Mouse (Mus musculus) embryo, embryonic 11 days (tissue): ENCODE measurements at regions not wholly inside any gene's neighbourhood (a gene's known extent, or its start where the extent isn't known, plus 50 kb on each side); places are given as distances from the start of the nearest gene placed in this dataset.
A peak's percentile ranks its signal among the peaks of the same experiment; 100 is the strongest.

Source experiments
- DNase-seq: peaks from one replicate; pipeline ENCODE4 v3.0.0-alpha.2; 2015

DNA sequence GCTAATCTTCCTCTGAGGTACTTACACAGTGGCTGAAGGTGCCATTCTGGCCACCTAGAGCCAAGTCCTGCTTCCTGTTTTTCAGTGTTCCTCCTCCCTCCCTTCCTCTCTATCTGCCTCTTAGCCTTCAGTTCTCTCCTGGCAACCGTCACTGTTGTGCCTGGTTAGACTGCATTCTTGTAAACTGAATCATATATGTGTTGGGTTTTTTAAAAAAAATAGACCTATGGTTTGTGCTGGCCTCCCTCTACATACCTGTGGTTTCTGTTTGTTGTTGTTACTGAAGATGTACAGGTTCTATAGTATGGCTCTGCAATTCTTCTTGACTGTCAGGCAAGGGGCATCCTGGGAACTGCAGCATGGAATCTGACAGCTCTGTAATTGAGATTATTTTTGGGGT is 112.5 kb upstream of the Lhx5 start:
- DNase-seq, result no peak

DNA sequence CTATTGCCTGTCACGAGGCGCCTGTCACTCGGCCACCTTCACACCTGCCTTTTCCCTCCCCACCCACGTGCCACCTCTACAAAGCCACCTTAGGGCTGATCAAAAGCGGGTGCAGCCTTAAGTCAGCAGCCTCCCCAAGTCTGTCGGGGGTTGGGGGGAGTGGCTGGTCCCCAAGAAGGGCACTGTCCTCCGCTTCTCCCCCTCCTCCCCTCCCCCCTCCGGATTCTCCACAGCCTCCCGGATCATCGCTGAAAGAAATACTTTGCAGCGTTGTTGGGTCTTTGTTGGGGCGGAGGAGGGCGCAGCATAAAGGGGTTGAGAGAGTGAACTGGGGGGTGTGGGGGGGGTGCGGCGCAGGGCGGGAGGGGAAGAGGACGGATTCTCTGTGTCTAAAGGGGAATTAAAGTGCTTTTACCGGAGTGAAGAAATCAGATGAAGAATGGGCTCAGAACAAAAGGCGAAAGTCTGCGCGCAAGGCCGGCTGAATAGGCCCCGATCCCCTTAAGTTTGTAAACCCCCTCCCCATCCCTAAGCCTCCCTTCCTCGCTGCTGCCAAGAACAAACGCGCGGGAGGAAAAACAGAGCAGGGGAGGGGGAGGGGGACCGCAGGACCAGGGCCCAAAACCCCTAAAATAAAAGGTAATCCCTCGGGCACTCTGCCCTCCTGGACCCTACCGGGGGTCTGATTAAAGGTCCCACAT is 109.3 kb upstream of the Lhx5 start:
- peak; percentile 76 for DNase-seq

DNA sequence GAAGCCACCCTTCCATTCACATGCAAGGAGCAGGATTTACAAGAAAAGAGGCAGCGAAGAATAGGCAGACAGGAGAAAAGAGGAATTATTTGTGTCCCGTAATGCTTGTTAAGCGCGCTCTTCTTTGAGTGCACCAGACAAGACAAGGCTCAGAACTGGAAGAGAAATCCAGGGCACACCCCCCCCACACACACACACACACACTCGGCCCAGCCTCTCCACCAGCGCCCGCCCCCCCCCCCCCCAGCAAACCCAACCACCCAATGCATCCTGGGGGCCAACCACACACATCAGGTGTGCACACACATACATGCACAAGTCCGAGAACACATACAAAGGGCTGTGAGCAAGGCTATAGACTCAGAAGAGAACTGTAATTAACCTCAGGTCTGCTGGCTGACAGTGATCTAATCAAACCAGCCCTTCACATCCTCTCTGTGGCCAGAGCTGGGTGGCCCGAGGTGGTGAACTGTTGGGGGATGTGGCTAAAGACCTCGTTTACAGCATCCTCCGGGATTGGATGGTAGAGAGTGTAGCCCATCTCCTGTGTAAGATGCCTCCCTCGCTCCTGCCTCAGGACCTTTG is 108.7 kb upstream of the Lhx5 start:
- peak; percentile 36 for DNase-seq

DNA sequence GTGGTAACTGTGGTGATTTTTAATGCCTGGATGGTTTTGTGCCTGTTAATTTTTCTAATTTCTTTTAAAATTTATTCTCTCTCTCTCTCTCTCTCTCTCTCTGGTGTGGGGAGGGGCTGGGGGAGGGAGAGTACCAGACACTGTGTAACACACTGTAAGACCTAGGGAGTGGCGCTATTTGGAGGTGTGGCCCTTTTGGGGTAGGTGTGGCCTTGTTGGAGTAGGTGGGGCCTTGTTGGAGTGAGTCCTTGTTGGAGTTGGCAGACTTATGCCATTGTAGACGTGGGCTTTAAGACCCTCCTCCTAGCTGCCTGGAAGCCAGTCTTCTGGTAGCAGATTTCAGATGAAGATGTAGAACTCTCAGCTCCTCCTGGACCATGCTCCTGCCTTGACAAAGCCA is 107.4 kb upstream of the Lhx5 start:
- DNase-seq, result no peak

DNA sequence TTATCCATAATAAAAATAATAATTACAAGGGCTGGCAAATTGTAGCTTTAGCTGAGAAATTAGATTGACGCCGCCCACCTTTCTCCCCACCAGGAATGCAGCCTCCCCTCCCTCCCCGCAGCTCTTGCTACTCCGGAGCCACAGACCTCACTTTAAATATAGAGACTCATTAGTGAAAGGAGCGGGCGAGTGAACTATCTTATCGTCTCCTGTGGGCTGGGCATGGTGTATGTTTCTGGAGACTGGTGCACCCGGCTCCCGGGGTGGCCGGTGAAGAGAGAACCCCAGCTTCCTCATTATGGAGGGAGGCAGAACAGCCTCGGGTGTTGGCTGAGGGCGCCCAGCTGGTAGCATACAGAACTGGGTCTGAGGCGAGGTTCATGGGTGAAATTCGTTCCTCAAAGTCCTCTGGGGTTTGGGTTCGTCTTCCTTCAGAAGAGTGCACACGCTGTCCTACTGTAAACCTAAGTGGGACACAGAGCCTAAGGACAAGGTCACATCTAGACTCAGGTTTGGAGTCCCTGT is 106.1 kb upstream of the Lhx5 start:
- no peak for DNase-seq

DNA sequence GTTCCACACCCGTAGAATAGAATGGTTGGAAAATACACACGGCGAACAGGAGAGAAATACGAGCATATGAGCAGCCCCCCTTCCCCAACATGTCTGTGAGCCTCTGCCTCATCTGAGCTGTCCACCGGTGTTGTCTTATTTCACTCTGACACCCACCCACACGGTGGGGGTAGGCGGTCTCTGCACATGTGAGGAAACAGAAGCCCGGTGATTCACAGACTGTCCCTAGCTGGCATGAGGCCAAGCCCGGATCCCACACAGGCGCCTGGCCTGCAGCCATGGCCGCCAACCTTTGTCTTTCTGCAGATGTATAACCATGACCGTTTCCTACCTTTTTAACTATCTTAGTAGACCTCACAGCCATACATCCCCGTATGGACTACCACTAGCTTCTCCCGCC is 99.5 kb upstream of the Lhx5 start:
- DNase-seq, result no peak

DNA sequence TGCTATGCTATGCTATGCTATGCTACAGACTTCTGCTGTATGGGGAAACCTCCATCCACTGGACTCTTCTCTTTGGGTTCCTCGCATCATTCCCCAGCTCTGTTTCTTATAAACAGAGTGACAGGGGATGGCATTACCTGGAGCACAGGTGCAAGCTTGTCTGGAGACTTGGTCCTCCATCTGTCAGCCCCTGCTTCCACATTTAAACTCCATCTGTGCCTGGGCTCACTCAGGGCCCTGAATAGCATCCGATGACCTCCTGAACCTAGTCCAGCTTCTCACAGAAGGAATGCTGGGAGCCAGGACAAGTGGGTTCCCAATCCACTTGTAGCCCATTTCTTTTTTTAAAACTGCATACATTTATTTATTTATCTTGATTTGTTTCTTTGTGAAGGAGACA is 92.3 kb upstream of the Lhx5 start:
- DNase-seq, result no peak

DNA sequence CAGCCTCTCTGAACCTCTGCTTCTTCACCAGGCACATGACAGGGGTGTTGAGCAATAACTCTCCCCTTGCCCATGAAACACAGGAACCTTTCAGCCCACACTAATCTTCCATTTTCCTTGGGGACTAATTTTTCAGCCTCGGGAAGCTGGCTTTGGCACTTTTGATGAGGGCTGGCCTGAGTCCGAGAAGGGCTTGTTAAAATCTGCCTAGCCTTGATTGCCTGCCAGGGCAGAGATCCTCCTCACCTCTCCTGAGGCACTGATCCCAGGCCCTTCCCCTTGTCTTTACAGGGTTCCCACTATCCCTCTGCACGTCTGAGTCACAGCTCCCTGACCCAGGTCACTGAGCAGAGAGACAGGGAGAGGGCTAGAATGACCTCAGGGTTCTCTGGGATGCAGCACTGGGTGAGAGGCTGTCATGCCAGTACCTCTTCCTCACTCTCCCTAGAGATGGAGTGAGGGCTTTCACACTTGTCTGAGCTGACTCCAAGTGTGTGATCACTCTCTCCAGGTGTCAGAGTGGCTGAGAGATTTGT is 90.7 kb upstream of the Lhx5 start:
- DNase-seq, result no peak

DNA sequence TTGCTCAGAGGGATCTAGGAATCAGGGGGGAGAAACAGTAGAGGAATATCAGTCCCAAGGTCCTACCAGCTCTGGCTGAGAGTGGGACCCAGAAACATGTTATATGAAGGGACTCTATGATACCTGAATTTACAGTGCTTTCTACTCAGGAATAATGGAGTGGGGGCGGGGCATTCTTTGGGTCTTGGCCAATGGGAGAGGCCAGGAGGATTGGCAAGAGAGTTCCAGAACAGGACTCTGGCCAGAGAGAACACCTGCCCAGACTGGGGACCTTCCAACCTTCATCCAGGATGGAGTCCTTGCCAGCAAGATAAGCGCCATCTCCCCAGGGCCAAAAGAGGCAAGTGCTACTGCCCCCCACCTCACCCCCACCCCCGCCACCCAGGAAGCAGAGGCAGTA is 81.0 kb upstream of the Lhx5 start:
- no peak for DNase-seq

DNA sequence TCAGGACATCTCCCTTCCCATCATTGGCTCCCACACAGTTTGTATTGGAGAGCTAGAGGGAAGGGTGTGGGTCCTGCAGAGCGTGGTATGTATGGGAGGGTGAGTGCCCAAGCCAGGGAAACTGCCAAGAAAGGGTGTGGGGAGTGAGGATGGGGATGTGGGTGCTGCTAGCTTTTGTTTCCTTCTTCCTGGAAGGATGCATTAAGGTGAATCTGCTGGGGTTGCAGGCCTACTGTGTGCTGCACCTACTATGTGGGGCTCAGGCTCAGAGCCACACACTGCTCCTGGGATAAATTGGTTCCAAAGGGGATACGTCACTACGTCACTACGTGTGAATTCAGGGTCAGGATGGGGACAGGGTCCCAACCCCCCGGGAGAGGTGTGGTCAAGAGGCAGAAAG is 79.7 kb upstream of the Lhx5 start:
- no peak for DNase-seq

DNA sequence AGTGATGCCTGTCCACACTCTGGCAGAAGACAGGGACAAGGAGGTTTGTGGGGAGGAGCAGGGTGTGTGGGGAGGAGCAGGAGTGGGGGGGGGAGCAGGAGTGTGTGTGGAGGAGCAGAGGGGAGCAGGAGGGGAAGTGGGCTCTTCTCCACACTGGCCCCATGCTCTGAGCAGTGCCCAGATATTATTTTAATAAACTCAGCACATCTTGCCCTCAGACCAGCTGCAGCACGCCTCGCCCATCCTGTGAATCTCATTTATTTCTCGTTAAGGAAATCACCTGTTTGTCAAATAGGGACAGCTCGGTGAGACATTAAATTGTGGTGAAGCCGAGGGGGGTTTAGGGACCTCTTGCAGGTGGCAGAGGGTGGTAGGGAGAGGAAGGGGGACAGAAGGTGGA is 77.8 kb upstream of the Lhx5 start:
- no peak for DNase-seq

DNA sequence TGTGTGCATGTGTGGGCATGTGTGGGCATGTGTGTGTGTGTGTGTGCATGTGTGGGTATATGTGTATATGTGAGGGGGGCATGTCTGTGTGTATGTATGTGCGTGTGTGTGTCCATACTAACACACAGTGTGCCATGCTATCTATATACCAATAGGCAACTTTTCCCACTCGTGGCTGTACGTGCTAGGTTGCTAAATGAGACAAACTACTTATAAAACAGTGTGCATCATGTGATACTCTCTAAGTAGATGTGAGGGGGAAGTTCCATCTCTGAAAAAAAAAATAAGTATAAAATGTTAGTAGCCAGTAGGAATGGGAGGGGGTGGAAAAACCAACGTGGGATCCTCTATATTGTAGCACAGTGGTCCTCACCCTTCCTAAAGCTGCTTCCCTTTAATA is 74.5 kb upstream of the Lhx5 start:
- DNase-seq, result no peak

DNA sequence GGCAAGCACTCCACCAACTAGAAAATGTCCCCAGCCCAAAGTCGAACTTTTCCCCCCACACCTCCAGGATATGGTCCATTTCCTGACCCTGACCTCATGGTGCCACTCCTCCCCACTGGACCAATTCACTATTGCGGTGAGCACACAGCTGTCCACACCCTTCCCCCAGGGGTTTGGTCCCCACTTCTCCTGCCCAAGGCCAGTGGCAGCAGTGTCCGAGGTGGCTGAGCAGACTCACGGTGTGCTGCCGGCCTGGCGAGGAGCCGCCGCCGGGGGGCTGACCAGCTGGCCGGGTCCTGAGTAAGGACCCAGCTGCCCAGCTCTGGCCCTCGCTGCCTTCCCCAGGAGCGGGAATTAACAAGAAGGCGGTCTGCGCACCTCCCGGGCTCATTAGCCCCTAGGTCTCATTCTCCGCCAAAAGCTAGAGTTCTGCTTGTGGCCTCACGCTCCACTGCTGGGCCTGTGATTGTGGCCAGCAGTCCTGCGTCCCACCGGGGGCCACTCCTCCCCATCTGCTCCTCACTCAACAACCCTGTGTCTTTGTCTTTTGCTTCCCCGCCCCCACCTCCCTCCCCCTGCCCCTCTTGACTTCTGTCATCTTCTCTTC is 73.3 kb upstream of the Lhx5 start:
- DNase-seq, result peak; percentile 46

DNA sequence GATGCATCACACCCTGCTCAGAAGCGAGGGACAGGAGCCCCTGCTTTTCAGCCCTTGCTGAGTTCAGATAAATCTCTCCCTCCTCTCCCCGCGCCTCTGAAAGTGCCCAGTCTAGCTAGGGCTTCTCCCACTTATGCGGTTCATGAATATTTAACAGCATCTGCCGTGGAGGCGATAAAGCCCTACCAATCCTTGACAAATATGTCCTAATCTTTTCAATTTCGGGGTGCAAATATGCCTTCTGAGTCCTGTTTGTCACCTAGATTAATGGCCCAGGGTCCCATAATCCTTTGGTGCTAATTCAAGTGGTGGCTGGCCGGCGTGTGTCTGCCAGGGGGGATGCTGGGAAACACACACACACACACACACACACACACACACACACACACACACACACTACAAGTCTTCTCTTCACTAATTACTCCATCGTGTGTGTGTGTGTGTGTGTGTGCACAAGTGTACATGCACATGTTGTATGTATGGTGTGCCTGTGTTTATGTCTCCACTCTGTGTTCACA is 65.5 kb upstream of the Lhx5 start:
- DNase-seq, result peak; percentile 27

DNA sequence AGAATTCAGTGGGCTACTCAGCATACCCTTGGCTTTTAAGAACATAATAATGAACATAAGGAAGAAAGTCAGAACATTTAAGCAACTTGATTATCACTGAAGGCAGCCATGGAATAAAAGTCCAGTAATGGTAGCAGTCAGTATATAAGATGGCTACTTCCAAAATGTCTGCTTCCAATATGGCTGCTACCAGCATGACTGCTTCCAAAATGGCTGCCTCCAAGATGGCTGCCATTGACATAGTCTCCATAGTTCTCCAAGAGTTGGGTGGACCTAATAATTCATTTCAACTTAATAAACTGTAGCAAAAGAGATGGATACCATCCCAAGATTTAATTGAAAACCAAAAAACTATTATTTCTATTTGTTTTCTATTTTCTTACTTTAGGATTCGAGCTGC is 62.7 kb upstream of the Lhx5 start:
- DNase-seq, result no peak

DNA sequence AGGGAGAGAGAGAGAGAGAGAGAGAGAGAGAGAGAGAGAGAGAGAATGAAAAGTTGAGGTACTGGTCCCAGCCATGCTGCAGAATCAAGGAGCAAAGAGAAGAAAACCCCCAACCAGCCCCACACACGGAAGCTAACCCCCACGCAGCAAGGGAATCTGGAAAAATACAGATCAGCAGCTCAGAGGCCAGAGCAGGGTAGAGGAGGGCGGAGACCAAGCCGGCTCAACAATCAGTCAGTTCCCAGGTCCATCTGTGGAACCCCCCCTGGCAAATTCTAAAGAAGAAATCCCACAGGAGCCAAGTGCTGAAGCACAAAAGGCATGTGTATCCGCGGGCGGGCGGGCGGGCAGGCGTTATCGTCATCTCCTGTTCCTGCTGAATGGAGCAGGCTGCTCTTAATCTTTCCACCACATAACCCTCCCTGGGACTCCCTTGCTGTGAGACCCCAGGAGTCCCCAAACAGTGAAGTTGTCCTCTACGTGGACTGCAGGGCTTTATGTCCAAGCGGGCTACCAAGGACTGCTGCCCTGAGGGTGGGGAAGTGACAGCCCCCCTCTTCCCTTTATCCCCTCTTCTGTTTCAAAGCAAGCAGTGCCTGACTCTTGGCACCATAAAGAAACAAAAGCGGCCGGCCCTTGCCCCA is 60.2 kb upstream of the Lhx5 start:
- peak; percentile 66 for DNase-seq

DNA sequence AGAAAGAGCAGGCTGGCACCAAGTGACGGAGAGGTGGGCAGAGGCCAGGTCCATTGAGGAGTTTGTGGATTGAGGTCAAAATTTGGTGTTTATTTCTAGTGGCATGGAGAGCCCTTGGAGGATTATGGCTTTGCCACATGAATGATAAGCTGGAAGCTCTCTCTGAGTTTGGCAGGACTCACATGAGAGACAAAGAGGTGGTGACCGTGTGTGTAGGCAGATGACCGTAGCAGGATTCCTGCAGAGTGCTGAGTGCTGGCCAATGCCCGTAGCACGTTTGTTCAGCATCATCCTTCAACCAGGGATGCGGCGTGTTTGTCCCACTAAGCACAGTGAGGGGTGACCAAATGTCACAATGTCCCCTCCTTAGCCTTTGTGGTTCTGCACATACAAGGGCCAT is 58.1 kb upstream of the Lhx5 start:
- DNase-seq, result no peak
